ENCODE assay signal across 10 mouse cellular contexts in the genomic region with DNA sequence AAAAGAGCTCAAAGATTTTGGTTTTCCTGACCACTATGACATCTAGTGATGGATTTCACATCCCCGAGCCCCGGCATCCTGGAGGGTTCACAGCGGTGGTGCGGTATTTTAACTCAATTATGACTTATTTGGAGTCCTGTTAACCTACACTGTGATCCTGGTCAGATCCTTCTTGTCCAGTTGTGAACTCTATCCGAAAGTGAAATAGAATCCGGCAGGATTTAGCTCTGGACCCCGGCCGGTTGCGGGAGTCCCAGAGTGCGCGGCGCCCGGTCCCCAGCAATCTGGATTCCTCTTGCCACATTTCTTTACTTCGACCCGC. TPM values are rescaled to one million over a fixed set of nuclear protein-coding genes. Genes with fewer than 3 reads are reported as not detected.
DNase-seq lines count a peak whose midpoint lies in the region; ATAC-seq and TF ChIP-seq lines count a peak whose summit lies in the region.
"Had no signal": no experiment of that assay in that cellular context is flagged by ENCODE, and none has a peak within 500 bp of the region (broad histone marks: within the 10 kb centered on the region; RNA-seq: fewer than 3 reads in every experiment).

No protein-coding gene starts in this region.

- peak overlapping the region; percentile 39 for H3K4me3 ChIP-seq in liver, embryonic 11.5 days (ENCODE audit: low read depth, low read length)
- peak overlapping the region; percentile 70 for H3K4me3 ChIP-seq in embryonic facial prominence, embryonic 13.5 days
- 0 out of 2 replicates have a peak overlapping the region, but pooled peaks have one; percentile 24 for H3K4me3 ChIP-seq in hindbrain, postnatal 0 days (ENCODE audit: low read length)
- H3K4me3 ChIP-seq in midbrain, embryonic 15.5 days, result peak overlapping the region; percentile 21

- H3K36me3 ChIP-seq in liver, embryonic 11.5 days (ENCODE audit: control insufficient read depth, insufficient read depth, low read length), result no peaks in the 10 kb centered on the region
- 0 out of 2 replicates have a peak, but pooled peaks cover 4% of the 10 kb centered on the region for H3K36me3 ChIP-seq in embryonic facial prominence, embryonic 13.5 days
- no peaks in the 10 kb centered on the region for H3K36me3 ChIP-seq in hindbrain, postnatal 0 days (ENCODE audit: insufficient read depth, low read length)
- H3K36me3 ChIP-seq in midbrain, embryonic 15.5 days (replicated peaks), result no peaks in the 10 kb centered on the region

- no peak overlapping the region for H3K9ac ChIP-seq in liver, embryonic 11.5 days (ENCODE audit: low read depth, low read length)
- H3K9ac ChIP-seq in embryonic facial prominence, embryonic 13.5 days, result peak overlapping the region; percentile 98
- H3K9ac ChIP-seq in hindbrain, postnatal 0 days (replicated peaks; ENCODE audit: low read length), result no peak overlapping the region
- H3K9ac ChIP-seq in midbrain, embryonic 15.5 days, result no peak overlapping the region

- no peak for DNase-seq in liver, embryonic 11.5 days (ENCODE audit: low spot score)
- no peak for DNase-seq in liver
- no peak for DNase-seq in hindbrain, postnatal 0 days (ENCODE audit: low spot score)
- DNase-seq in urinary bladder, postnatal 4 days (ENCODE audit: low spot score in 2 of 2), result no peak
- DNase-seq in gastrocnemius, adult 8-10 months (ENCODE audit: low spot score in 2 of 2), result no peak
- no peak for DNase-seq in right cerebral cortex, postnatal 14 days

- no peaks in the 10 kb centered on the region for H3K4me1 ChIP-seq in liver, embryonic 11.5 days (replicated peaks; ENCODE audit: control insufficient read depth, insufficient read depth, low read length)
- 0 out of 2 replicates have a peak, but pooled peaks cover under 1% of the 10 kb centered on the region for H3K4me1 ChIP-seq in embryonic facial prominence, embryonic 13.5 days
- H3K4me1 ChIP-seq in hindbrain, postnatal 0 days (ENCODE audit: insufficient read depth, low read length), result no peaks in the 10 kb centered on the region
- H3K4me1 ChIP-seq in midbrain, embryonic 15.5 days, result peaks cover 16% of the 10 kb centered on the region

- WGBS in liver, embryonic 11.5 days, result 2% methylated on average over 15 of the region's 15 CpGs
- WGBS in embryonic facial prominence, embryonic 13.5 days, result under 1% methylated on average over 15 of the region's 15 CpGs
- under 1% methylated on average over 15 of the region's 15 CpGs for WGBS in hindbrain, postnatal 0 days
- WGBS in midbrain, embryonic 15.5 days, result under 1% methylated on average over 15 of the region's 15 CpGs

- no peak for TF ChIP-seq CTCF in hindbrain, postnatal 0 days (IDR thresholded peaks at IDR 0.05; ENCODE audit: low read depth)

- H3K9me3 ChIP-seq in liver, embryonic 11.5 days (ENCODE audit: control insufficient read depth, low read length), result no peaks in the 10 kb centered on the region
- no peaks in the 10 kb centered on the region for H3K9me3 ChIP-seq in embryonic facial prominence, embryonic 13.5 days
- H3K9me3 ChIP-seq in hindbrain, postnatal 0 days (ENCODE audit: low read length), result no peaks in the 10 kb centered on the region
- no peaks in the 10 kb centered on the region for H3K9me3 ChIP-seq in midbrain, embryonic 15.5 days

- peak overlapping the region; percentile 53 for H3K4me2 ChIP-seq in liver, embryonic 11.5 days
- peak overlapping the region; percentile 62 for H3K4me2 ChIP-seq in embryonic facial prominence, embryonic 13.5 days
- H3K4me2 ChIP-seq in hindbrain, postnatal 0 days (ENCODE audit: low read depth, low read length), result peak overlapping the region; percentile 41; the same call in 1 of the 2 replicates
- H3K4me2 ChIP-seq in midbrain, embryonic 15.5 days, result peak overlapping the region; percentile 40

- peaks cover 69% of the 10 kb centered on the region for H3K27me3 ChIP-seq in liver, embryonic 11.5 days (replicated peaks; ENCODE audit: control insufficient read depth, insufficient read depth, low read length)
- peaks cover 43% of the 10 kb centered on the region for H3K27me3 ChIP-seq in embryonic facial prominence, embryonic 13.5 days
- peaks cover 59% of the 10 kb centered on the region for H3K27me3 ChIP-seq in hindbrain, postnatal 0 days (ENCODE audit: insufficient read depth, low read length)
- peaks cover 52% of the 10 kb centered on the region for H3K27me3 ChIP-seq in midbrain, embryonic 15.5 days (replicated peaks)

- 0 out of 2 replicates have a peak, but pooled peaks have one; percentile 4 for ATAC-seq in liver, embryonic 11.5 days (replicated peaks; ENCODE audit: low FRiP score)
- no peak for ATAC-seq in embryonic facial prominence, embryonic 13.5 days (ENCODE audit: insufficient number of reproducible peaks, insufficient read depth, low FRiP score, low TSS enrichment, low read depth)
- ATAC-seq in hindbrain, postnatal 0 days, result peak; percentile 13; the same call in 1 of the 2 replicates
- peak; percentile 21; the same call in 1 of the 2 replicates for ATAC-seq in midbrain, embryonic 15.5 days (replicated peaks)
- ATAC-seq: Patski had no signal

- H3K27ac ChIP-seq in liver, embryonic 11.5 days (ENCODE audit: low read depth, low read length), result no peak overlapping the region
- H3K27ac ChIP-seq in embryonic facial prominence, embryonic 13.5 days, result peak overlapping the region; percentile 99
- no peak overlapping the region for H3K27ac ChIP-seq in hindbrain, postnatal 0 days
- H3K27ac ChIP-seq in midbrain, embryonic 15.5 days, result no peak overlapping the region

RNA-seq across cellular contexts. Expression of a gene that starts 2.1 kb away (rescaled TPM):
- 3.1 and 3.2 TPM in 2 replicates for polyA plus RNA-seq in liver, embryonic 11.5 days (2014; fragmentation: Nextera tagmentation; extraction: Ambion mirVana)
- 377 and 403 TPM in 2 replicates for polyA plus RNA-seq in embryonic facial prominence, embryonic 13.5 days (2015; fragmentation: Nextera tagmentation; extraction: Ambion mirVana)
- total RNA-seq in hindbrain, postnatal 0 days (2014; rRNA removed), result not detected in 2 replicates
- 0.11 TPM in 1 of 2 replicates, not detected in the other for polyA plus RNA-seq in hindbrain, postnatal 0 days (2015; fragmentation: Nextera tagmentation; extraction: Ambion mirVana)
- polyA plus RNA-seq in midbrain, embryonic 15.5 days (2015; fragmentation: Nextera tagmentation; extraction: Ambion mirVana), result 0.14 and 0.57 TPM in 2 replicates
- total RNA-seq in gastrocnemius, adult 8-10 months (2022), result not detected
- total RNA-seq: liver, adult 2 months had no signal
- polyA plus RNA-seq: liver, adult 2 months; Patski had no signal

Comparison
In these comparisons a context has a peak if more than half of its experiments do, and no peak if none do; other contexts are left out.
1. RNA of a gene that starts 2.1 kb away (polyA plus RNA-seq): 377 to 403 TPM in embryonic facial prominence, embryonic 13.5 days; 3.1 to 3.2 TPM in liver, embryonic 11.5 days, 0.14 to 0.57 TPM in midbrain, embryonic 15.5 days and 0.11 TPM in hindbrain, postnatal 0 days; every median in the first group is over 10 times any median in the second.
2. Peak in every context shown above with its lines, with median percentiles within 50 percentile points of each other: H3K4me2 ChIP-seq and H3K4me3 ChIP-seq.